Mouse (Mus musculus): ENCODE measurements around the gene Unk.

The Unk gene

DNA sequence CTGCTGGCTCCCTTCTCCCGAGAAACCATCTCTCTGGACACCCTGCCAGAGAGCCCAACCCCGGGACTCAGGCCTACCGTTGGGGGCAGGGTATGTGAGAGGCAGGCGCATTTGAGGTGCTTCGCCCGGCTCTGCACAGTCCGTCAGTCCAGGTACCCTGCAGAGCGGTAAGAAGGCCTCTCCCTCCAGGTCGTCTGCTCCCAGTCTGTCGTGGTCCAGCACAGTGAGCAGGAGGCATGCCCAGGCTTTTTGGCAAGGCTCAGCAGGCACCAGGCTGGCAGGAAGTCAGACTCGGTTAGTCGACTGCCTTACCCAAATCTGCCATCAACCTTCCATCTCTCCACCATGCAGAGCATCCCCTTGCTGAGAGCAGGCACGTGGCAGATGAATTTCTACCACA is 33.4 kb downstream of the Unk start:
- no peak for DNase-seq (ENCODE audit: low spot score)

DNA sequence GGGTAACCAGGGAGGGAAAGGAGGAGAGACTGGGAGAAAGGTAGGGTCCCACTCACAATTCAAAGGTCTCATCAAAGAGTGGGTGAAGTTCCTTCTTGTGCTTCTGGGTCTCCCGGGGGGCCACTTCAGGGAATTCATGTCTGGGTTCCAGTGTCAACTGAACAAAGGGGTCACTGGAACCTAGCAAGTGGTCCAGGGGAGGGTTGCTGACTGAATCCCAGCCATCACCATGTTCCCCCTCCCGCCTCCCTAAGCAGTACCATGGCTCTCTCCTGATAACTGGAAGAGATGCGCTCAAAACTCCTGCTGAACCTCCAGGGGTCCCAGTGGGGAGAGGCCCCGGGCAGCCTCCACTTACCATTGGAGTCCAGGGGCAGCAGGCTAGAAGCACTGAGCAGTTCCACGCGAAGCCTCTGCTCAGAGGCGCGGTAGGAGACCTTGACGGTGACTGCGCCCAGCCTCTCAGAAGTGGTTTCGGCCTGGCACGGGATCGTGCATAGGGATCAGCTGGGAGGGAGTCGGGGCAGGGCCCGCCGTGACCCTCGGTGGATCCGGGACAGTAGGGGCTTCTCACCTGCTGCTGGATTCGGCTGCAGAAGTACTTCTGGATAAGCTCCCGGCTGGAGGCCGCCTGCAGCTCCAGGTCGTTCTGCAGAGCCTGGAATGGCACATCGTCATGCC is 34.2 kb downstream of the Unk start:
- no peak for DNase-seq (ENCODE audit: low spot score)

DNA sequence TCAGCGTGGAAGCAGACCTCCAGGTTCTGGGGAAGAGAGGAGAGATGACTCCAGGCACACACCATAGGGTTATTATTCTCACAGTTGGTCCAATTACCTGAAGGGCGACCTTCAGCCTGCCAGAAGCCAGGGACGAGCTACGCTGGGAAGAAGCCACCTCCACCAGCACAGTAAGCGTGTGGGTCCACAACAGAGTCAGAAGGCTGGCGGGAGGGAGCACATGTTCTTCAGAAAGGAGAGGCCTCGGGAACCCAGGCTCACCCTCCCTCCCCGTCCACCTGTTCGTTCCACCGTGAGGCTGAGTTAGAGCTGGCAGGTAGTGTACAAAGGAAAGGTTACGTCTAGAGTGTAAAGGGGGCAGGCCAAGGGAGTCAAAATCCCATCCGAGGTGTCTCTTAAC is 35.2 kb downstream of the Unk start:
- DNase-seq (ENCODE audit: low spot score) = no peak

DNA sequence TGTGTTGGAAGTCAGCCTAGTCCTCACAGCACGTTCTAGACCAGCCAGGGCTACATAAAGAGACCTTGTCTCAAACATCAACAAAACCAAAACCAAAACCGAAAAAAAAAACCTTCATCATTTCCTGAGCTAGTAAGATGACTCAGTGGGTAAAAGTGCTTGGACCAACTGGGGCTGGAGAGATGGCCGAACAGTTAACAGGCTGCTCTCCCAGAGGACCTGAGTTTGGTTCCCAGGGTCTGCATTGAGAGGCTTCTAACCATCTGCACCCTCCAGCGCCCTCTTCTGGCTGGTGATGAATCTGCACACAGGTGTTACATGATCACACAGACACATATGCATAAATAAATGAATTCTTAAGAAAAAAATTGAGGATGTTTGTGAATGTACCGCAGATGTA is 41.4 kb downstream of the Unk start:
- DNase-seq (ENCODE audit: low spot score) = no peak

DNA sequence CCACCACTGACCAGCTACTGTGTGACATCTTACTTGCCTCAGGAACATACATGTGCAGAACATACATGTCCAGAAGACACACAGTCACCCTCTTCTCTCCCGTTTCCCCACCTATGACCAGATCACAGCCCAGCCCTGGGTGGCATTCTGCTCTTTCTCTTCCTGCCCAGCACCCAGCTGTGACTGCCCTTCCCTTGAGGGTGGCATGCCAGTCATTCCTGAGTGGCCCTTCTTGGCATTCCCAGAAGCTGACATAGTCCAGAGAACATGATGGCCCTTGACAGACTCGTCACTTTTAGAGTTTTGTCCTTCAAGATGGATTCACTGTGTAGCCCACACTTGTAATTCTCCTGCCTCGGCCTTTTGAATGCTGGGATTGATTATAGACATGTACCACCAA is 42.5 kb downstream of the Unk start:
- no peak for DNase-seq (ENCODE audit: low spot score)

DNA sequence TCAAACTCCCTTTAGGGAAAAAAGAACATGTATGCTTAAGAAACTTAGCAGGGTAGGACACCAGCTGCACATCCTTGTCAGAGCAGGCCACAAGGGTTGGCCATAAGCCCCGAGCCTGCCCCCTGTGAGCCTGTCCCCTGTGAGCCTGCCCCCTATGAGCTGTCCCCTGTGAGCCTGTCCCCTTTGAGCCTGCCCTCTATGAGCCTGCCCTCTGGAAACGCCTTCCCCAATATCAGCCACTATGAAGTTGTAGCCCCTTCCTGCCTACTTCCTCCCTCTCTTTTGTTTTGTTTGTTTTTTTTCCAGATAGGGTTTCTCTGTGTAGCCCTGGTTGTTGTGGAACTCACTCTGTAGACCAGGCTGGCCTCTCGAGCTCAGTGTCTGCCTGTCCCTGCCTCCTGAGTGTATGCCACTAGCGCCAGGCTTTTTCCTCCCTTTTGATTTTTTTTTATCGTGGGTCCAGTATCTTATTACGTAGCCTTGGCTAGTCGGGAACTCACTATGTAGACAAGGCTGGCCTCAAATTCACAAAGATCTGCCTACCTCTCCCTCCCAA is 44.4 kb downstream of the Unk start:
- DNase-seq (ENCODE audit: low spot score) = no peak

DNA sequence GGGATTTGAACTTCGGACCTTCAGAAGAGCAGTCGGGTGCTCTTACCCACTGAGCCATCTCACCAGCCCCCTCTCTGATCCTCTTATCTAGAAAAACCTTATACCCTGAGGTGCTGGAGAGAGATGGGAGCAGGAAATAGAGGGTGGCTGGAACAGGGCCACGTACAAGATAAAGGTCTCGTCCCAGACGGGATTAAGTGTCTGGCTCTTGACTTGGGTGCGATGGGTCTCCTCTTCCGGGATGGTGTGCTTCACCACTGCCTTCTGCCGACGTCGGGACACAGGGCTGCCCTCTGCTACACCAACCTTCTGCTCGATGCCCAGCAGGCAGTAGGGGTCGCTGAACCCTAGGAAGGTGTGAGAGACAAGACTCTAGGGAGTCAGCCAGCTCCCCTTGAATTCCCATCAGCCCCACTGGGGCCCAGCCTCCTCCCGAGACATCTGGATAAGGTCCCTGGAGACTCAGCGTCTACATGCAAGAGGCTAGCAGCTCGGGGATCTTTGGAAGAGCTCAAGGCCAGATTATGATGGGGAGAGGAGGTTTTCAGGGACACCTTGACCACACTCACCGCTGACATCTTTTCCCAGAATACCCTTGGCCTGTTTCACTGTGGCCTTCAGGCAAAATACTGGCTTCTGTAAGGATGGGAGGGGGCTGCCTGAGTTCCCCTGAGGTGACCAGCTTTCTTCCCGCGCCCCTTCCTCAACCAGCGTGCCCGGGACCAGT is 45.6 kb downstream of the Unk start:
- DNase-seq (ENCODE audit: low spot score) = no peak

DNA sequence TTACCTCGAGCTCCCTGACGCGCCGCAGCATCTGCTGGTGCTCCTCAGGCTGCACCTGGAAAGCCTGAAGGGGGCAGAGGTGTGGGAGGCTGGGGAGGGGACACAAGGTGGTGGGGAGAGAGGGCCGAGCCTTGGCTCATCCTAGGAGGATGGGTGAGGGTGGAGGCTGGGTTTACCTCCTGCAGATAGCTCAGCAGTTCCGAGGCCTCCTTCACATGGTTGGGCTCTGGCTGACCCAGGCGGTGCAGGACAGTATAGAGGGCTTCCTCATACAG is 46.1 kb downstream of the Unk start:
- DNase-seq (ENCODE audit: low spot score) = no peak

DNA sequence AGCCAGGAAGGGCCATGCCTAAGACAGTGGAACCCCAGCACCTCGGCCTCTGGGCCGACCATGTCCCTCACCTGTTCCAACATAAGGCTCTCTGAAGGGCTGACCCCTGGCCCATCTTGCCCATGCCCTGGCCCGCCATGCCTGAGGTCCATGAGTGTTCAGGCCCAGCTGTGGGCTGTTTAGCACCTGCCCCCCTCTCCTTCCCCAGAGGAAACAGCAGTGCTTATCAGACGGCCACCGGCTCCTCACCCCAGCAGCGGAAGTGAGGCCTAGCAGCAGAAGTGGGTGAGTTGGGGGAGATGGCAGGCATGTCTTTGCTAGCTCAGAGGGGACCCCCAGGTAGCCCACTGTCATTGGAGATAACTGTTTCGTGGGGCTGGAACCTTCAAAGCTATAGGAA is 46.7 kb downstream of the Unk start:
- DNase-seq (ENCODE audit: low spot score) = no peak

DNA sequence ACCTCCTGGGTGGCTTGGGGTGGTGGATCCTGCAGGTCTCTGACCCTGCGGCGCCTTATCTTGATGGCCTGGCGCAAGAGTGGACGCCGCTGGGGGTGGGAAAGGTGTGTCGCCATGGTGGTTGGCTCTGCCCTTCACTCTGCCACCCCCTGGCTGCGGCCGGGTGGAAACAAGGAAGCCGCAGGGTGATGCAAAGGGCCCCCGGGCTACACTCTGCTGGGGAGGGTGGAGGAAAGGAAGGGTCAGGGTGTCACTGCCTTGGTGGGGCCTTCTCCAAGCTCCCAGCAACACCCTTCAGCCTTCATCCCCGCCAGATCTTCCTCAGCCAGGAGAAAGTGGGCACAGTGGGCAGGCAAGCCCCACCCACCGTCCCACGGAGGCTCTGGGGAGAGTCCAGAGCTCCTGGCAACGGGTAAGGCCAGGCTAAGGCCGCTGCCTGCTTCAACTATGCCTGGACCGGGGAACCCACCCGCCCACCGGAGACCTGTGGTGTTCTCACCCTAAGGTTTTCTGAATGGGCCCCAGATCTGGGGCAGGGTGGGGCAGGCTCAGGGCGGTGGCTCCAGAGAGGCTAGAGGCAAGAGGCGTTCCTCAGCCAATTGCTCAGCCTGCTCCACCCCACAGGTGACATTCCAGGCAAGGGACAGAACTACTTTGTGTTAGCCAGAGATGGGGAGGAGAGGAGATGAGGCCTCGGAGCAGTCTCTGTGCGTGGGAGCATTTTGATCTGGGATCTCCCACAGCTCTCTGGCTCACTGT is 47.5 kb downstream of the Unk start, which contains the start of gene Unc13d:
TSS of gene Unc13d (minus strand) at position 516 of the 759 bp plus-strand sequence.
- DNase-seq (ENCODE audit: low spot score) = no peak

DNA sequence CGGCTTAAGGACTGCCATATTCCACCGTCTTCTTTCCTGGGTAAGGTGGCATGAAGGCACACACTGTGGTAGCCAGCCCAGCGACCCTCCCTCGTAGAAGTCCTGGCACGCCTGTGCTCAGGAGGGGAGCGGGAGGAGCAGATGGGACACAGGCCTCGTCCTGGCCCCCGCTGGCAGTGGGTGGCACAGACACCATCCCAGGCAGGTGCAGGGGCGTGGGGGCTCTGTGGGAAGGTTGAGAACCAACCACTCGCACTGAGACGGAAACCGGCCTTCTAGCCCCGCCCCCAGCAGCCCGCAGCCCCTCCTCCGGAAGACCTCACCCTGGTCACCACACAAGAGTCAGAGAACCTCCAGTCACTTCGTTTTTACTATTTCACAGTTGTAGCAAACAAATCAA is 48.1 kb downstream of the Unk start:
- DNase-seq (ENCODE audit: low spot score) = no peak

DNA sequence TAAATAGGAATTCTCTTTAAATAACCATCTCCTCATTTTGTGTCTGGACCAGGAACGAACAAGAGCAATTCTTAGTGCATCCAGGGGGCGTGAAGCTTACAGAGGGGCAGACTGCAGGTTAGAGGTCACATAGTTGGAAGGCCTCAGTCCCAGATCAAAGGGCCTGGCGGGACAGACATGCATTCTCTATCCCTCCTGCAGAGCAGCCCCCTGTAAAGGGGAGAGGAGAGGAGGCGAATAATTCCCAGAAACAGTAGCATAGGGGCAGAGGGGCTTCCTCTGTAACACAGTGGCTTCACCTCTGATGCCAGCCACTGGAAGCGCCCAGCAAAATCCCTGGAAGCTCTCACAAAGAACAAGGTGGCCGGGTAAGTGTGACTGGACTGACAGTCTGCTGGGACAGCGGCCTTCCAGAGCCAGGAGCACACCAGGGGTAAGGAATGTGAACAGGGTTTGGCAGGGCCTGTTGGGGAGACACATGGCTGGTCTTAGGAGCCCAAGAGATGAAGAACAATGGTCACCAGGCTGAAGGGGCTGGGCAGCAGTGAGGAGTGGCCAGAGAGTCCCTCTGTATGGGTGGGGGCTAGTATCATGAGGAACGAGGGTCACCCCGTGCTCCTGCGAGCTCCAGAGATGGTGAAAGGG is 48.7 kb downstream of the Unk start:
- DNase-seq (ENCODE audit: low spot score) = no peak

DNA sequence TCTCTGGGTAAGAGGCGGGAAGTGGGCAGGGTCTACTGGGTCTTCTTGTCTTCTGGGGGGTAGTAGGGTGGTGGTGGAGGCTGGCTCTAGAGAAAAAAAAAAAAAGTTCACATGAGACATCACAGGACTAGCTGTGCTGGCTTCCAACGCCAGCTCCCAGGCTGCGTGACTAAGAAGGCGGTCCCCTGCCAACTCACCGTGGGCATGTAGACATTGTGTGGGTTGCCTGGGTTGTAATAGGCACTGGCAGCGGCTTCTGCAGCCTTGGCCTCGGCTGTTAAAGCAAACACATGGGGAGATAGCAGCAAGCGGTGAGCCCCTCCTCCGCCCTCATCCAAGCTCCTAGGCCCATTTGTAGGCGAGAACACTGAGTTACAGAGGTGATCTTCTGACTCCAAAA is 49.4 kb downstream of the Unk start:
- peak; percentile 87 for DNase-seq (ENCODE audit: low spot score)

DNA sequence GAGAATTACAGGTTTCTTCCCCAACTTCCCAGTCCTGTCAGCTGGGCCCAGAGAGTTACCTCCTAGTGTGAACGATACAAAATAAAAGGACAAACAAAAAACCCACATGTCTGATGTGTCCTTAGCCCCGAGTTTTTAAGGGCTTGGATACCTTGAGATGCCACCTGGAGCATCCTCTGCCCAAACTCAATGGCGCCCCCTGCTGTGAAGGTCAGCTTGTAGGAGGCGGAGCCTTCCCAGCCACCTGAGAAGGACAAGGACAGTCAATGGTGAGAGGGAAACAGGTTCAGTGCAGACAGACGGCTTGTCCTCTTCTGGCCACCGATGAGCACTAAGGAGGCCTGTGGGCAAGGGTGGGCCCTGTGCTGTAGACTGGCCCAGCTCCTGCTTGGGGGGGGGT is 51.0 kb downstream of the Unk start:
- no peak for DNase-seq (ENCODE audit: low spot score)

DNA sequence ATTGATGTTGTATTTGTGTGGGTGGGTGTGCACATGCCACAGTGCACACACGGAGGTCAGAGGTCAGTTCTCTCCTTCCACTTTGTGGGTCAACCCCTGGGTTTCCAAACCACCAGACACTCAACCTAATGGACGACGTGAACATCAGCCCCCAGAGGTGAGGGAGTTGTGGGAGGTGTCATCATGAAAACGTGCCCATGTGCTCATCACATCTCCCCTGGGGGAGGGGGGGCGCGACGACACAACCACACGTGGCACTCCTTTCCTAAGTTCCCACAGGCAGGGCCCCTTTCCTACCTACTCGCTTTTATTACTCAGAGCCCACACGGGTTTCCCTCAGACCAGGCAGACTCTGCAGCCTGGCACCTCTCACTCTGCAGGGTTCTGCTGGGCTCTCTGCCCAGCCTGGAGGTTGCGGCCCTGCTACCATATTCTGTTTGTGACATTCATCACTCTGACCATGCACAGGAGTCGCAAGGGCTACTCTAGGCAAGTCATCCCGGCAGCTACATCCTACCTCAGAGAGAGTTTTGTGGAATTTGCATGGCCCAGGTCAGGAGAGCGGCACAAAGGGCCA is 53.1 kb downstream of the Unk start:
- DNase-seq (ENCODE audit: low spot score) = no peak

DNA sequence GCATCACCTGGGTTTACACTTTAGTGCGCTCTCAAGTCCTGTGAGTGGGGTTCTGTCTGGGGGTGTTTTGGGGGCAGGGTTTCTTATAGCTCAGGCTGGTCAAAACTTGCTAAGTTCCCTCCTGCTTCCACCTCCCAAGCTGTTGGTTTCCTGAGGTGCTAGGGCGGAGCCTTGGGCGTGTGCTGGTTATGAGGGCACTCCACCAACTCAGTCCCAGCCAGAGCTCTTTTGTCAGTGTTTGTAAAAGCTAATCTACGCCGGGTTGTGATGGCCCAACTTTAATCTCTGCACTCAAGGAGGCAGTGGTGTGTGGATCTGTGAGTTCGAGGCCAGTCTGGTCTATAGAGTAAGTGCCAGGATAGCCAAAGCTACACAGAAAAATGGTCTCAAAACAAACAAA is 54.0 kb downstream of the Unk start:
- DNase-seq (ENCODE audit: low spot score) = no peak

DNA sequence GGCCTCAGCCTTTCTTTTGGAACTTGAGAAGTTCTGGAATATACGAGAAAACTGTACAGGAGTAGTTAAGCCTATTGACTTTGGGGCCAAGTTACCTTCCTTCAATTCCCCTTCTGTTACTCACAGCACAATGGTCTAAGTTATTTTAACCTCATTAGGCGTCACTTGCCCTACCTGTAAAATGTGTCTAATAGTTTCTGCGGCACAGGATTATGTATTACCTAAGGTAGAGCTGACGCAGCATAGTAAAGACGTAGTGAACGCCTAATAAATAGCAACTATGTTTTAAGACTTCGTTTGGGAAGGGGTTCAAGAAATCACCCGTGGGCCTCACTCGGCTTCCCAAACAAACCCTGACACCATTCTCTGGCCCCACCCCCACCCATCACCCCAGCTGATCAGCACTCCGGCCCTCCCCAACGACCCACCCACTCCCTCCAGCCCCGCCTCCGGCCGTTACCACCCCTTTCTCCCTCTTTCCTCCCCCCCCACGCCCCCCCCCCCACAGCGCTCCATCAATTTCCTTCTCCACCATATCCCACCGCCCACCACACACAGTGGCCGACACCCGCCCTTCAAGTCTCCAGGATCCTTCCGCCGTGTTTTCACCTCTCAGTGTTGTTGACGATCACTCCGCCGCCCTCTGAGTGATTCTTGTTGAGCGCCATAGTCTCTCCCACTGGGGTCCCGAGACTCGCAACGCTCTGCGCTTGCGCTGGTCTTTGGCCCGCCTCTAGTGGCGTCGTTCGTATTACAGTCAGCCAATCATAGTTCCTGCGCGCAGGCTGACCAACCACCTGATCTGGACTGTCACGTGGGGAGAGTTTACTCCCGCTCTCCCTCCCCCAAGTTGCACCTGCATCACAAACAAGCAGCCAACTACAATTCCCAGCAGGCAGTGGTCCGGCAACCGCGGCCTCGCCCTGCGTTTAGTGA is 56.4 kb downstream of the Unk start, which contains the start of gene Wbp2:
TSS of gene Wbp2 (minus strand) at position 738 of the 936 bp plus-strand sequence.
- DNase-seq (ENCODE audit: low spot score) = peak; percentile 99

DNA sequence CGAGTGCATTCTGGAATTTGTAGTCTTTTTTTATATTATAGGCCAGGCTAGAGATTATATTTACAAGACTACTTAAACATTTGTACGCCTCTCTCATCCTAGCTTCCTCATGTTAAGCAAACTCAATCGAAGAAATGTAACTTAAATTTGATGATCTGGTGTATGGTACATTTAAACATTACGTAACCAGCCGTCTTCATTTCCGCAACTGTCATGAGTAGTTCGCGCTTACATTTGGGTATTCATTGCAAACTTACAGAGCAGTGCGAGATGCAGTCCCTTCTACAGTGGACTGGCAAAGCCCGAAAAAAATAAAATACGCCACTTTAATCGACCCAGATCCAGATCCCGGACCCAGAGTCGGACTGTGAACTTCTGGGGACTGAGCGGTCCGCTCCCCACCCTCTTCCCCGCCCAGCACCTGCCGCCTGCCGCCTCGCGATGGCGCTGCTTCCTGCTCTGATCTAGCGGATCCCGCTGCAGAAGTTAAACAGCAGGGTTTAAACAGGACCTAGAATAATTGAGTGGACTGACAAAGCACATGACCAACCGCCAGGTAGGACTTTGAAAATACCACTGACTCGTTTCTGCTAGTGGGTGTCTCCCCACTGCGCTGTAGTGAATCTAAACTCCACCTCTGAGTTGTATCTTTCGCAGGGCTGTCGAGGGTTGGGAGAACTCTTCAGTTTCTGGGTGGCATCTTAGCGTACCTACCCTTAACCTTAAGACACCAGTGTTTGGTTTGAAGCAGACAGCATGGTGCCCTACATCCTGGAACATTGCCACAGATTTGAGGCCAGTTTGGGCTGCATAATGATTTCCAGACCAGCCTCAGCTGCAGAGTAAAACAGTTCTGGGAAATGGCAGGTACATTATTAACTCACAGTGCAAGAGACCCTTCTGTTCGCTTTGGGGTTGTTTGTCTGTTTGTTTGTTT is 57.3 kb downstream of the Unk start:
- peak; percentile 86 for DNase-seq (ENCODE audit: low spot score)

DNA sequence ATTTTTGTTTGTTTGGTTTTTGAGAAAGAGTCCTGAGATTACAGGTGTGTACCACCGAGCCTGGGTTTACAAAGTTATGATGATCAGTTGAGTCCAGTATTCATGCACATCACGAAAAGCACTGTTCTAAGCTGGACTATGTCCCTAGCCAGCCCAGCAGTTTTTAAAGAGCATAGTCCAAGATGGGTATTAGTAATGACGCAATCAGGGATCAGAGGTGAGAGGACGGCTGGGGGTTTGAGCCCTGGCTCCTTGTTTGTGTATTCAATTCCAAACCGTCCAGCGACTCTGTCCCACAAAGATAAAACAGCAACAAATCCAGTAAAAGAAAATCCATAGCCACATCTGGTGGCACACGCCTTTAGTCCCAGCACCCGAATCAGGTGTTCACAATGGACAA is 58.1 kb downstream of the Unk start:
- DNase-seq (ENCODE audit: low spot score) = no peak

All from layer of hippocampus, adult 11-12 months (tissue).